Mouse (Mus musculus) MEL-GATA-1-ER (cell line): ENCODE measurements around the gene Zfp335.
"Not testable (repeated sequence)": the region's sequence is repeated elsewhere in the genome, so short reads cannot be mapped to it uniquely, and the experiment has no call there.

Experiments used
- DNase-seq: peaks from one replicate; pipeline ENCODE4 v3.0.0-alpha.2; 2012; ENCODE audit warnings: low read depth; ENCODE audit errors: extremely low read depth

The Zfp335 gene

DNA sequence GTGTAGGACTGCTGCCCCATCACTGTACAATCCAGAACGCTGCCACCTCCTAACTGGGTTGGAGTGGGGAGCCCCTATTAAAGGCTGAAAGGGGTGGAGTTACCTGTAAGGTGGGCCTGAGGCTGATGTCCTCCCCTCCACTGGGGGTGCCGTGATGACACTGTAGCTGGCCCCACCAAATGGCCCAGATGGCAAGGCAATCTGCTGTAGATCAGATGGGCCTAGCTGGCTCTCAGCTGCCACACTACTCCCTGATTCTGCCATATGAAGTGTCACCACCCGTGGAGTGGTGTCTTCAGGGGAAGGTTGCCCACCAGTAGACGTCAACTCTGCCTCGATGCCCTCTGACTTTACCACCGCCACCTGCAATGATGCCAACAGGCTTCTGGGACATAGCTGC, 15.7 kb downstream of the Zfp335 start:
- no peak for DNase-seq

DNA sequence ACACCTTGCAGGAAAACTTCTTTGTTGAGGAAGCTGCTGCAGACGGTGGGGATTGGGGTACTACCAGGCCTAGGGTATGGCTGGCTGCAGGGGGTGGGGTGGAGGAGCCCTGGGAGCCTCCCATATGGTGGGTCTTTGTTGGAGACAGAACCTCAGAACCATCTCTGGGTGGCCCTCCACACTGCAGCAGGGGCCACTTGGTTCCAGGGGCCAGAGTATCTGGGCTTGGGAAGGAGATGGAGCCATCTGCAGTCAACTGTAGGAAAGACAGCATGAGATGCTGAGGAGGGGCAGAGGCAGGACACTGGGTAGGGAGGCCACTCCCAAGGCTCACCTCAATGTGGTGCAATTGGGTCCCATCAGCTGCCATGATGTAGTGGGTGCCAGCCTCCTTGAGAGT, 16.9 kb downstream of the Zfp335 start:
- DNase-seq = no peak

DNA sequence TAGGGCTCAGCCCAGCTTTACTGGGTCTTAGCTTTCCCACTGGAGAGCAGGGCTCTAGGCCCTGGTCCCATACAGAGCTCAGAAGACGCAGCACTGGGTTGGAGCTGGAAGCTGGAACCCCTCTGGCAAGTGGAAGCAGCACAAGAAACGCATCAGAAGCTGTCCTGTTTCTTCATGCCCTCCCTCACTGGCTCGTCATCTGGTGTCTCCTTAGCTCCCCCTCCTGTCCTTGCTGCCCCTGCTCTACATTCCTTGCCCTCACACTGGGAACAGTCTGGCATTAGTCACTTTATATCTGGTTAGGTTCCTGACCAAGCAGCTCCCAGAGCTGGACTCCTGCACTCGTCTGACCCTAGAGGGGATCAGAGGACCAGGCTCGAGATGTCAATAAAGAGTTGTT, 17.5 kb downstream of the Zfp335 start:
- no peak for DNase-seq

DNA sequence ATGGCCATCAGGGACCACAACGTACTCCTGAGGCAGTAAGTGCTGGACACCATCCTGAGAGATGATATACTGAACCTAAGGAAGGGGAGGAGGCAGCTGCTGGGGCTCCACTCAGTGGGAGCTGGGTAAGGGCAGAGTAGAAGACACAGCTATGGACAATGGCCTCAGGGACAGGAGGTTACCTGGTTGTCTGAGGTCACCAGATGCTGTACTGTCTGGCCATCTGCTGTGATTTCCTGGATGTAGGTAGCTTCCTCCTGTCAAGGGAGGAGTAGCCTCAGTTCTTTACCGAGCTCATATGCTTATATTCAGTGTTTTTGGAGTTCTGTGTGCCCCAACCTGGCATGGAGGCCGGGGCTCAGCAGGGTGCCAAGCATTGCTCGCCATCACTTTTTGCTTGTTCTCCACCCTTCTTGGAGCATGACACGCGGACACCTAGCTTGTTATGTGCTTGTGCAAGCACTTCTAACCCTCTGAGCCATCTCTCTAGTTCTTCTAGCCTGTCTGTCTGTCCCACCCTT, 18.8 kb downstream of the Zfp335 start:
- DNase-seq = no peak

DNA sequence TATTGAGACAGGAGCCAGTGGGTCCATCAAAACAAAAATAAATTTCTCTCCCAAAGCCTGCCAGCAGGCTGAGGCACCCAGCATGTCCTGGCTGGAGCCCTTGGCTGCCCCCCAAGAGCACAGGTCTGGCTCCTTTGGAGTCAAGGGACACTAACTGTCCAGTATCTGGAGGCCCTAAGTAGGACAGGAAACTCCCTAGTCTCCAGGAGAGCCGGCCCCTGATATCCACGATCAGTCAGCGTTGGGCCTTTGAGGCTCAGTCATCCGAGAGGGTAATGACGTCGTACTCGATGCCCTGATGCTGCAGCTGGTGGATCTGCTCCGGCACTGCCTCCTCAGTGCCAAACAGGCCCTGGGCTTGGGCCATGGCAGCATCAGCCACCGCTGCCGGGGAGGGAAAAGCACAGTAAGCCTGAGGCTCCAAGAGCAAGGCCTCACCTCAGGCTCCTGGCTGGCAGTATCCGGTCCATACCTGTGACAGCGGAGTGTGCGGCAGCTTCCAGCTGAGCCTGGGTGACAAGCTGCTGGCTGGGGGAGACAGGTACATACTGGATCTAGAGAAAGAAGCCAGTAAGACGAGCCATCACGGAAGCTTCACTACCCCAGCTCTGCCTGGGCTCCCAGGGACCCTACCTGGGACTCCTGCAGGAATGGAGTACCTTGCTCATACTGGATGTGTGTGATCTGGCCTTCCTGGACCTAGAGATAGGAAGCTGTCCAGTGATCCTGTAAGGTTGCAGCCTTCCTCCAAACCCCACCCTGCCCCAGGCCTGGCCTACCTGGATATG, 19.5 kb downstream of the Zfp335 start:
- DNase-seq = no peak

DNA sequence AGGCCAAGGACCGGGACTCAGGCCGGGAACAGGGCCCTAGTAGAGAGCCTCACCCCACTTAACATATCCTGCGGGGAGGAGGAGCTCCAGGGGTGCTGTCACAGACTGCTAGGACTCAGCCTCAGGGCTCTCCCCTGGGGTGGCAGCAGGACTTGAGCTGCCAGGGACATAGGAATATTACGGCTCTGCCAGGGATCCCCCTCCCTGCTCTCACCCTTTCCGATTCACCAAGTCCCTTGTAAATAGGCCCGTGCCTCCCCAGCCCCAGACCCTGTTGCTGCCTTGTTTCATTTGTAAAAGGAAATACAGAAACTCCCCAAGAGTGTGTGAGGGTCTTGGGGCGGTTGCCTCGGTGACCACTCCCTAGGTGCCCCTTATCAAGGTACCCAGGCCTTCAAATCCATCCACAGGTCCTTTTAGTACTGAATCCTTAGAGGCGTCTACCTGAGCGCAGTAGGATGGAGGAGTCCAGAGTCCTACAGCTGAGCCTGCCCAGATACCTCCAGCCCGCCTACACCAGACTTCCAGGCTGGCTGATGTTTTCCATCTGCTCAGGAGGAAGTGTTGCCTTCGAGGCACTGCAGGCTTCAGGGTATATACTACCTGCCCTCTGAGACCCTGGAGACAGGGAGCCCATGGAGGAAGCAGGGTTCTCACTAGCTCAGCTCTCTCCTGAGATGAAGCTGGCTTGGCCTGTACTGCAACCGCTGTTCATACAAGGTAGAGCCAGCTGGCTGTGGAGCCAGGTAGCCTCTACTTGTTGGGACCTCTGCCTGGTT, 20.3 kb downstream of the Zfp335 start:
- no peak for DNase-seq

DNA sequence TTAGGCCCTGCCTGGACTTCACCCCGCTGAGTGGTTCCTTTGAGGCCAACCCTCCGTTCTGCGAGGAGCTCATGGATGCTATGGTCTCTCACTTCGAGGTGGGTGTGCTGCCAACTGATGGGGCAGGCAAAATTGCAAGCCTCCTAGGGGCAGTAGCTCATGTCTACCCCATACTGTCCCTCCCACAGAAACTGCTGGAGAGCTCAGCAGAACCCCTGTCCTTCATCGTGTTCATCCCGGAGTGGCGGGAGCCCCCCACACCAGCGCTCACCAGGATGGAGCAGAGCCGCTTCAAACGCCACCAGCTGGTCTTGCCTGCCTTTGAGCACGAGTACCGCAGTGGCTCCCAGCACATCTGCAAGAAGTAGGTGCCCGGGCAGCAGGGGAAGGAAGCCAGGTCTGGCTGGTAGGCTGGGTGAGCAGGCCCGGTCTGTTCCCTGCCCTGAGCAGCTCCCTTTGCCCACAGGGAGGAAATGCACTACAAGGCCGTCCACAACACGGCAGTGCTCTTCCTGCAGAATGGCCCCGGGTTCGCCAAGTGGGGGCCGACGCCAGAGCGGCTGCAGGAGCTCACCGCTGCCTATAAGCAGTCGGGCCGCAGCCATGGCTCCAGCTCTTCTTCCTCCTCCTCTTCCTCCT, 21.0 kb downstream of the Zfp335 start:
- DNase-seq = no peak

DNA sequence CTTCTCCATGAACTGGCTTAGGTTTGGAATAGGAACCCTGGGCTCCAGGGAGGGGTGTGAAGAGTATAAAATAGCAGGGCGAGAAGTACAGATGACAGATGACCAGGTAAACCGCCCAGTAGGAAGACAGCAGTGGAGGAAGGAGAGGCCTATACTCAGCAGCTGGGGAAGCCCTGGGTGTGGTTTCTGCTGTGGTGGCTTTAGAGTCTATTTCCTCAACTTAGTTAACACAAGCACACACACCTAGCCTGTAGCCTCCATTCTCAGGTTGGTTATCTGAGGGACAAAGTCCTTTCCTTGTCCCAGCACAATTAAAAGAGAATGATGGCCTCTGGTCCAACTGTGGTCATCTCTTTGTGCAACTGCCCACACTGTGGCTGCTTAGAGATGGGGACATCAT, 21.6 kb downstream of the Zfp335 start:
- no peak for DNase-seq

DNA sequence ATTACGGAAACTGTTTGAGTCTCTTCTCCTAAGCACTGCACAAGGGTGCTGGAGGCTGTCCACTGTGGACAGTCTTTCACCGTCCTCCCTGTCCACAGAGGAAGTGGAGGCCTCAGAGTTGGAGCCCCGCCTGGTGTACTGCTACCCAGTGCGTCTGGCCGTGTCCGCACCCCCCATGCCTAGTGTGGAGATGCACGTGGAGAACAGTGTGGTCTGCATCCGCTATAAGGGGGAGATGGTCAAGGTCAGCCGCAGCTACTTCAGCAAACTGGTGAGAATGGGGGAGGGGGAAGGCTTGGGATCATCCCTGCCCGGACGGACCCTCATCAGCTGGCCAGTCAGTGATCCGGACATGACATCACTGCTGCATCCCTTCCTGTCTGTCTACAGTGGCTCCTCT, 22.6 kb downstream of the Zfp335 start:
- no peak for DNase-seq

DNA sequence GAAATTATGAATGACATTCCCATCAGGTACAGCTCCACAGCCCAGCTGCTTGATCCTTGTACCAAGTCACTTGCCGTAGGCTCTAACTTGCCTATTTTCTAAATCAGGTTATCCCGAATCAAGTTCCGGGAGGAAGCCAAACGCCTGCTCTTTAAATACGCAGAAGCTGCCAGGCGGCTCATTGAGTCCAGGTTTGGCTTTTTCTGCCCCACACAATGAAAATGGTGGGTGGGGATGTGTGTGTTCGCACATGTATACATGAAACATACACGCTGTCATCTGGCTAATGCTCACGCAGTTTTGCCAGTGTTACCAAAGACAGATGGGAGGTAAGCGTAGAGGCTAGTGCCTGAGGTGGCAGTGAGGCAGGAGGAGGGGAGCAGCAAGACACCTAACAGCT, 24.9 kb downstream of the Zfp335 start:
- no peak for DNase-seq

DNA sequence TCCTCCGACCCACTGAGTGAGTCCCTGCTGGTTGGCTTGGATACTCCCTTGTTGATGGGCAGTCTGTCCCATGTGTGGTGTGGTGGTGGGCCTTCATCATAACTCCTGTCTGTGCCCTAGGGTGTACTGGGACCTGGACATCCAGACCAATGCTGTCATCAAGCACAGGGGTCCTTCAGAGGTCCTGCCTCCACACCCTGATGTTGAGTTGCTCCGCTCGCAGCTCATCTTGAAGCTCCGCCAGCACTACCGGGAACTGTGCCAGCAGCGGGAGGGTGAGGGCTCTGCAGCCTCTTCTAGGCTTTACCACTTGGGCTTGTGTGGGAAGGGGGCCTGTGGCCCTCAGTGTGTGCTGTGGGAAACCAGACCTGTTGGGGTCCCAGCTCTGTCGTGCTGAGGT, 25.8 kb downstream of the Zfp335 start:
- no peak for DNase-seq

DNA sequence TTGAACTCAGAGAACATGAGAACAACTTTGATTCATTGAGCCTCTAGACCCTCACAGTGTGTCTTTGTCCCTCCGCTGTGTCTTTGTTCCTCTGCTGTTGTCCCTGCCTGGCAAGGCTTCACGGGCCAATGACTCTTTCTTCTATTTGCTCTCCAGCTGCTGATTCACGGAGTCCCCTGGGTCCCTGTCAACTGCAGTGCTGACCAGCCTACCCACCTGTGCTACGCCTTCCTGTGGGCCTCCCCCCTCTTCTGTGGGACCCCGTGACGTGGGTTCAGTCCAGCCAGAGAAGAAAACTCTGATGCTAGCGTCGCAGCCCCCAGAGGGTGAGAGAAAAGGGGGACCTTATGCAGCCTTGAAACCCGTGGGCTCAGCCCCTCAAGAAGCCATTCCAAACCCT, 28.9 kb downstream of the Zfp335 start:
- DNase-seq = no peak

DNA sequence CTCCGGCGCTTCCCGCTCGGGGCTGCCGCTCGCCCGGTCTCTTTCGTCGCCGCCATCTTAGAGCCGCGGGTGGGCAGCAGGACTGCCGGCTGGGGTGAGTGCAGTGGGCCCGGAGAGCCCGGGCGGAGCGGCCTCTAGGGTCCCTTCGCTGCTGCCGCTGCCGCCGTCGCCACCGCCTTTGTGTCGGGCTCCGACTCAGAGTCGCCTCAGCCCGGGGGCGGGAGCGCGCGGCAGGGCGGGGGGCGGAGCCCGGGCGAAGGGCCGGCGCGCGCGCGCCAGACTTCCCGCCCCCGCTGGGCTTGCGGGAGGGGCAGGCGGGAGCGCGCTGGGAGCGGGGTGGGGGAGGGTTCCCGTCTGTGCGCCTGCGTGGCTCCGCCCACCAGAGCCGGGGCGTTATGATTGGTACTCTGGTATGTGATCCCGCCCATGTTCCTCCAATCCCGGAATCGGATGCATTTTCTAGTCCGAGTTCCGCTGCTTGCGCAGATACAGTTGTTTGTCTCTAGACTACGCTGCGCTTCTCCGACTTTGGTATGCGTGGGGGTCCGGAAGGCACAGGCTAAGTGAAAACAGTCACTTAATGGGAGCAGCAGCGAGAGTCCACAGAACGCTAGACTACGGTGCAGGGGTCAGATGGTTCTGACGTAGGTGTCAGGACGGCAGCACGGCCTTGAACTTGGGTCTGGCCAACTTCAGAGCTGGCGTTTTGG, 31.8 kb downstream of the Zfp335 start:
- peak; percentile 92 for DNase-seq

DNA sequence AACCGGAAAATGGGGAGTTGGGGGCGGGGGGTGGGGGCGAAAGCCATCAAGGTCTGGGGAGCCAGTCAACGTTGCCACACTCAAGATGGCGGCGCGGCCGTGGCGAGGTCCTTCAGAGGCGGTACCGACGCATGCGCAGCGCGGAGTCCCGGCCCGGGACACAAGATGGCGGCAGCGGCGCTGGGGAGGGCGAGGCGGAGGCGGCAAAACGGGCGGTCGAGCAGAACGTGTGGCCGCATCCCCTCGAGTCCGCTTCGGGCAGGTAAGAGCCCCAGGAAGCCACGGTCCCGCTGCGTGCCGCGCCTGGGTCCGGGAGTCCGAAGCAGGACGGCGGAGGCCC, 32.4 kb downstream of the Zfp335 start, which contains the start of gene Pcif1:
Gene Pcif1 (plus strand): TSS at position 77 of the 340 bp plus-strand sequence.
- DNase-seq = peak; percentile 41

DNA sequence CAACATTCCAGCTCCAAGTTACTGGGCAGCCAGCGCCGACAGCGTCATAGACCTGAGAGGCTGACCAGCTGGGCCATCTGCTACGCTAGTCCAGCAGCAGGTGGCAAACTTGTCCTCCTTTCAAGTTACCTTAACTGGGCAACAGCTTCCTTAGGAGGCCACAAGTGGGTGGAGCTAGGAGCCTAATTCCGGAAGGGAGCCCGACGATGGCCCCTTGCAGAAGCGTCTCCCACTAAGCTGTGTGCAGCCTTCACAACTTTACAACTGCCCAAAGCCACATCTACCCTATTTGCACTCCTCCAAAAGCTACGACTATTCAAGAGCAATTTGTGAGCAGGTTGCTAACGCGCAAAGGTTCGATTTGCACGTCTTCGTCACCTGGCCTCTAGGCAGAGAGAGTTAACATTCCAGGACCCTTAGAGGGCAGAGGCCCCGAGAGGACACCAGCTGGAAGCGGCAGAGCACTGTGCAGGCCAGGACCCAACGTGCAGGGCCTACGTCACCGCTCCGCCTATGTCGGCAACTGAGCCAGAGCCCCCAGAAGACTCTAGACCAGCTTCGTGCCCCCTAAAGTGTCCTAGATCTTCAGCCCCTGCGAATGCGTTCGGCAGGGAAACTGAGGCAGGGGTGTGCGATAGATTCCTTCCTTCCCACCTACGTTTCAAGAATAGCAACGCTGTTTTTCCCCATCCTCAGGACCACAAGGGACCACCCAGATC, 32.9 kb downstream of the Zfp335 start:
- DNase-seq = peak; percentile 73

DNA sequence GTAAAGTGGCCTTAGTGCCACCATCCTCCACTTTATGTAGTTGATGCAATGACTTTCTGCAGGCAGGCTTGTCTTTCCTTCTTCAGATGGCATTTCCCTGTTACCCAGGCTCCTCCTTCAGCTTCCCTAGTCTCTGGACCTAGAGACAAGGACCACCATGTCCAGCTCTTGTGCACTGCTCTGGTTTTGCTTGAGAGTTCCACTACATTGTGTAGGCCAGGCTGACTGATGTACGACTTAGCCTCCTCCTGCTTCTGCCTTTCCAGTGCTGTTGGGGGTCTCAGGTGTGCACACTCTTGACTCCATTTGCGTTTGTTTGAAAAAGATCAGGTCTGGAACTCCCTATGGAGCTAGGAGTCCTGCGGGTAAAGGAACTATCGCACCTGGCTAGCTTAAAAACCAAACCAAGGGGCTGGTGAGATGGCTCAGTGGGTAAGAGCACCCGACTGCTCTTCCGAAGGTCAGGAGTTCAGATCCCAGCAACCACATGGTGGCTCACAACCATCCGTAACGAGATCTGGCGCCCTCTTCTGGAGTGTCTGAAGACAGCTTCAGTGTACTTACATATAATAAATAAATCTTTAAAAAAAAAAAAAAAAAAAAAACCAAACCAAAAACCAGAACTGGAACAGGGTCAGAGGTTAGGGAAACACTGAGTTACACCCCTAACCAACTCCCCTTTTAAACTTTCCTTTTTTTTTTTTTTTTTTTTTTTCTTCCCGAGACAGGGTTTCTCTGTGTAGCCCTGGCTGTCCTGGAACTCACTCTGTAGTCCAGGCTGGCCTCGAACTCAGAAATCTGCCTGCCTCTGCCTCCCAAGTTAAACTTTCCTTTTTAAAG, 34.0 kb downstream of the Zfp335 start:
- not testable (repeated sequence) for DNase-seq

DNA sequence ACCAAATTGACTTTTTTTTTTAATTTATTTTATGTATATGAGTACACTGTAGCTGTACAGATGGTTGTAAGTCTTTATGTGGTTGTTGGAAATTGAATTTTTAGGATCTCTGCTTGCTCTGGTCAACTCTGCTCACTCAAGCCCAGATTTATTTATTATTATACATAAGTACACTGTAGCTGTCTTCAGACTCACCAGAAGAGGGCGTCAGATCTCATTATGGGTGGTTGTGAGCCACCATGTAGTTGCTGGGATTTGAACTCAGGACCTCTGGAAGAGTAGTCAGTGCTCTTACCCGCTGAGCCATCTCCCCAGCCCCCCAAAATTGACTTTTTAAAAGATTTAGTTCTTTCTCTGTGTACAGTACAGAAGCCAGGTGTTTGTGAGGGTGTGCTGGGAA, 35.9 kb downstream of the Zfp335 start:
- DNase-seq = not testable (repeated sequence)

DNA sequence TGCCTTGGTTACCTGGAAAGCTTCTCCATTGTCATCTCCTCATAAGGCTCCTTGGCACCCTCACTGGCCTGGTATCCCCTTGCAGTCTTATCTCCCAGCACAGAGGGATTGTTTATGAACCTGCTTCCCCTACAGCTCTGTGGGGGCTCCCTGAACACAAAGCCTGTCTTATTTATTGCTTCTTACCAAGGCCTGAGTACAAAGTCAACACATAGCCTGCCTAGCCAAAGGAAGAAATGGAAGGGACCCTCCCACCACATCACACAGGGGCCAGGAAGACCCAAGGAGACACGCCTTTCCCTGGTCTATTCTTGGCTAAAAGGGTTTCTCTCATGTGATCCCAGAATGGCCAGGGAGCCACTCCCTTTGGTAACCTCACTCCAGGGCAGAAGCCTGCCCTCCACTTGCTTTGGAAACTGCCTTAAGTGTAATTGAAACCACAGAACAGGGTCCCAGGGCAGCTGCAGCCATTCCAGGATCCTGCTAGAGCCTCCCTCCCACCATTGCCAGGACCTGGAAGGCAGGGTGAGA, 37.3 kb downstream of the Zfp335 start:
- DNase-seq = peak; percentile 39

DNA sequence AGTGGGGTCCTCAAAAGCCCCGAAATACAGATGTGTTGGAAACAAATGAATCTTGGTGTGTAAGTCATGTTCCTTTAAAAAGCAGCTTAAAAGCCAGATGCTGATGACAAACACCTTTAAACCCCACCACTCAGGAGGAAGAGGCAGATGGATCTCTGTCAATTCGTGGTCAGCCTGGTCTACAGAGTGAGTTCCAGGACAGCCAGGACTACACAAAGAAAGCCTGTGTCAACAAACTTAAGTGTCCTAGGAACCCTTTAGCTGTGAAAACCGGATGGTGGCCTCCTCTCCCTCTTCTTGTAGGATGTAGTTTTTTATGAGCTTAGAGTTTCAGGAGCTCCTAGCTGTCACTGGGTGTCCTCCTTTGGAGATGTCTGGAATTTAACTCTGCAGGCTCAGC, 37.9 kb downstream of the Zfp335 start:
- no peak for DNase-seq
